Mouse (Mus musculus) gastrocnemius, postnatal 14 days (tissue): ENCODE measurements around the gene Ggnbp2. TPM values are rescaled to one million over a fixed set of nuclear protein-coding genes. Genes with fewer than 3 reads are reported as not detected.

Experiments used
- DNase-seq: peaks from one replicate; pipeline ENCODE4 v3.0.0; 2021; ENCODE audit warnings: mixed read lengths
- intact Hi-C: fragments of 180-260 bp; cut with DNase I; formaldehyde crosslinking; loops from one replicate; pipeline ENCODE4 v1.15.1; 2025; ENCODE audit warnings: low total_unique reads
- microRNA-seq, 2 experiments: library from miRNA; unstranded; fragments of <30 nt; microRNA quantifications; one replicate each; pipeline ENCODE4 v1.2.0; 2021
- total RNA-seq, 2 experiments: library from RNA; stranded (reverse); gene quantifications; 2 replicates each; pipeline ENCODE4 v1.2.3; 2021

The Ggnbp2 gene
- total RNA-seq, 2 experiments from 2014 or later, result 33.9 to 40.8 TPM

GRCm38 (mm10) chr11:84793545-84793944, 77.1 kb downstream of the Ggnbp2 start:
- intact Hi-C loops, result loop anchor here (5.0 kb wide), 1 partner anchor 366 kb away; no protein-coding TSS in a partner anchor
- DNase-seq, result no peak

- intact Hi-C loops, result loop anchor here (5.0 kb wide), 1 partner anchor 363 kb away; no protein-coding TSS in a partner anchor
- no peak for DNase-seq
Observed at GRCm38 (mm10) chr11:84790383-84790782, 80.2 kb downstream of the Ggnbp2 start.

Small RNA genes within 50 kb of the gene (microRNA-seq; reads per million reads assigned to microRNA genes)
- gene Gm23564, result 0 reads per million in 2 experiments

Other genes with a start within 250 kb of the Ggnbp2 start
- gene Mrm1, start 51.3 kb downstream of the Ggnbp2 start, total RNA-seq, result 1 to 10 TPM; 4.3 to 4.9 TPM
- 10 to 100 TPM; 22.5 to 37.6 TPM for gene Dhrs11, start 41.8 kb downstream of the Ggnbp2 start, total RNA-seq
- 1 to 10 TPM; 2.1 to 2.9 TPM for gene Myo19, start 9.3 kb upstream of the Ggnbp2 start, total RNA-seq
- gene Pigw, start 9.5 kb upstream of the Ggnbp2 start, total RNA-seq, result 1 to 10 TPM; 6.6 to 6.8 TPM
- 10 to 100 TPM in 1 of 2 experiments, 1 to 10 TPM in 1; 9.5 to 11.2 TPM for gene Znhit3, start 45.5 kb upstream of the Ggnbp2 start, total RNA-seq
- 10 to 100 TPM; 18.3 to 28.3 TPM for gene Car4, start 87.0 kb upstream of the Ggnbp2 start, total RNA-seq